Mouse (Mus musculus) MEL (cell line): ENCODE results near the gene Tubb3. TPM values are rescaled to one million over a fixed set of nuclear protein-coding genes. Genes with fewer than 3 reads are reported as not detected.

Source experiments
- DNase-seq: peaks from one replicate; pipeline ENCODE4 v3.0.0; 2011; ENCODE audit warnings: low read depth, low spot score
- H3K27ac ChIP-seq: 2 replicates; pipeline ENCODE4 v1.5.1; 2012; ENCODE audit warnings: low read depth, mild to moderate bottlenecking, control low read depth, low read length, moderate library complexity; ENCODE audit not compliant: control insufficient read depth
- H3K27me3 ChIP-seq, 2 experiments: fragments of 150-350 bp in 1 of 2; sonication (generic) in 1 of 2; 2 replicates each; pipeline ENCODE4 v1.6.1; 2012; ENCODE audit warnings: low read length in 2 of 2, mild to moderate bottlenecking in 2 of 2, improper control_type of control experiment in 1 of 2, moderate library complexity in 1 of 2; ENCODE audit not compliant: insufficient read depth in 2 of 2, control insufficient read depth in 1 of 2
- H3K36me3 ChIP-seq, 2 experiments: 2 replicates each; pipeline ENCODE4 v1.6.1; 2012 to 2014; ENCODE audit warnings: low read length in 2 of 2, improper control_type of control experiment in 1 of 2, inconsistent platforms in 1 of 2, mild to moderate bottlenecking in 1 of 2; ENCODE audit not compliant: insufficient read depth in 2 of 2, control insufficient read depth in 1 of 2
- H3K4me1 ChIP-seq, 2 experiments: fragments of 150-350 bp in 1 of 2; sonication (generic) in 1 of 2; 2 replicates each; pipeline ENCODE4 v1.6.1; 2012; ENCODE audit warnings: low read length in 2 of 2, improper control_type of control experiment in 1 of 2, mild to moderate bottlenecking in 1 of 2; ENCODE audit not compliant: insufficient read depth in 2 of 2, control insufficient read depth in 1 of 2
- H3K4me3 ChIP-seq, 2 experiments: fragments of 150-350 bp in 1 of 2; sonication (generic) in 1 of 2; 2 replicates each; pipeline ENCODE4 v1.5.1; 2012; ENCODE audit warnings: low read depth in 2 of 2, low read length in 2 of 2, mild to moderate bottlenecking in 2 of 2, moderate library complexity in 2 of 2, control low read depth in 1 of 2, improper control_type of control experiment in 1 of 2; ENCODE audit not compliant: control insufficient read depth in 1 of 2, insufficient read depth in 1 of 2
- H3K79me2 ChIP-seq: 2 replicates; pipeline ENCODE4 v1.6.1; 2012; ENCODE audit warnings: mild to moderate bottlenecking, low read length, moderate library complexity; ENCODE audit not compliant: control insufficient read depth, poor library complexity, insufficient read depth
- H3K9ac ChIP-seq: 2 replicates; pipeline ENCODE4 v1.6.1; 2012; ENCODE audit warnings: low read depth, mild to moderate bottlenecking, control low read depth, low read length, moderate library complexity; ENCODE audit not compliant: control insufficient read depth, poor library complexity, severe bottlenecking
- H3K9me3 ChIP-seq: fragments of 150-350 bp; sonication (generic); replicated peaks from 2 replicates; pipeline ENCODE4 v1.6.1; 2012; ENCODE audit warnings: mild to moderate bottlenecking, low read length, improper control_type of control experiment, moderate library complexity; ENCODE audit not compliant: insufficient read depth
- CHD2 ChIP-seq: IDR thresholded peaks from 2 replicates; pipeline ENCODE4 v1.6.1; 2011; ENCODE audit warnings: low read length, improper control_type of control experiment
- ELF1 ChIP-seq: IDR thresholded peaks from 2 replicates; pipeline ENCODE4 v1.6.1; 2014; ENCODE audit warnings: low read depth, mild to moderate bottlenecking, inconsistent platforms, low read length, improper control_type of control experiment, moderate library complexity
- ETS1 ChIP-seq: IDR thresholded peaks from 2 replicates; pipeline ENCODE4 v1.6.1; 2012; ENCODE audit warnings: low read depth, mild to moderate bottlenecking, inconsistent platforms, low read length, improper control_type of control experiment, moderate library complexity
- GATA1 ChIP-seq: IDR thresholded peaks from 2 replicates; pipeline ENCODE4 v1.6.1; 2011; ENCODE audit warnings: low read depth, low read length, improper control_type of control experiment
- JUND ChIP-seq: IDR thresholded peaks from 2 replicates; pipeline ENCODE4 v1.6.1; 2011; ENCODE audit warnings: low read depth, mild to moderate bottlenecking, improper control_type of control experiment, low read length
- MAFK ChIP-seq: IDR thresholded peaks from 2 replicates; pipeline ENCODE4 v1.6.1; 2011; ENCODE audit warnings: low read depth, mild to moderate bottlenecking, low read length, improper control_type of control experiment, borderline replicate concordance
- MAZ ChIP-seq: IDR thresholded peaks from 2 replicates; pipeline ENCODE4 v1.6.1; 2012; ENCODE audit warnings: low read depth, mild to moderate bottlenecking, inconsistent platforms, low read length, improper control_type of control experiment
- MEF2A ChIP-seq: IDR thresholded peaks from 2 replicates; pipeline ENCODE4 v1.6.1; 2014; ENCODE audit warnings: low read depth, mild to moderate bottlenecking, inconsistent platforms, low read length, improper control_type of control experiment; ENCODE audit not compliant: poor library complexity, insufficient replicate concordance, severe bottlenecking; ENCODE audit errors: extremely low read depth
- MYC ChIP-seq: IDR thresholded peaks from 2 replicates; pipeline ENCODE4 v1.6.1; 2011; ENCODE audit warnings: low read depth, mild to moderate bottlenecking, low read length, improper control_type of control experiment, moderate library complexity
- NRF1 ChIP-seq: IDR thresholded peaks from 2 replicates; pipeline ENCODE4 v1.6.1; 2014; ENCODE audit warnings: low read depth, mild to moderate bottlenecking, inconsistent platforms, low read length, improper control_type of control experiment, moderate library complexity; ENCODE audit not compliant: poor library complexity, insufficient read depth, severe bottlenecking
- POLR2A ChIP-seq, 2 experiments: IDR thresholded peaks; 2 replicates each; pipeline ENCODE4 v1.6.1; 2011 to 2012; ENCODE audit warnings: low read length in 2 of 2, mild to moderate bottlenecking in 2 of 2, control low read depth in 1 of 2, improper control_type of control experiment in 1 of 2, low read depth in 1 of 2, moderate library complexity in 1 of 2; ENCODE audit not compliant: control insufficient read depth in 1 of 2, insufficient read depth in 1 of 2, poor library complexity in 1 of 2
- POLR2AphosphoS2 ChIP-seq: IDR thresholded peaks from 2 replicates; pipeline ENCODE4 v1.6.1; 2011; ENCODE audit warnings: low read length, improper control_type of control experiment
- POLR2AphosphoS5 ChIP-seq: IDR thresholded peaks from 2 replicates; pipeline ENCODE4 v1.6.1; 2012; ENCODE audit warnings: low read depth, borderline replicate concordance, mild to moderate bottlenecking, inconsistent platforms, low read length, moderate library complexity, mixed read lengths
- RCOR1 ChIP-seq: IDR thresholded peaks from 2 replicates; pipeline ENCODE4 v1.6.1; 2012; ENCODE audit warnings: low read depth, mild to moderate bottlenecking, inconsistent platforms, low read length, improper control_type of control experiment
- SIN3A ChIP-seq: IDR thresholded peaks from 2 replicates; pipeline ENCODE4 v1.6.1; 2012; ENCODE audit warnings: low read length, improper control_type of control experiment, inconsistent platforms
- SMC3 ChIP-seq: IDR thresholded peaks from 2 replicates; pipeline ENCODE4 v1.6.1; 2011; ENCODE audit warnings: low read depth, low read length, improper control_type of control experiment
- TBP ChIP-seq: IDR thresholded peaks from 2 replicates; pipeline ENCODE4 v1.8.0; 2011; ENCODE audit warnings: low read depth, low read length, improper control_type of control experiment
- USF1 ChIP-seq: IDR thresholded peaks from 2 replicates; pipeline ENCODE4 v1.6.1; 2014; ENCODE audit warnings: low read depth, mild to moderate bottlenecking, inconsistent platforms, low read length, improper control_type of control experiment, moderate library complexity
- USF2 ChIP-seq, 2 experiments: IDR thresholded peaks; 2 replicates each; pipeline ENCODE4 v1.6.1; 2011 to 2012; ENCODE audit warnings: improper control_type of control experiment in 2 of 2, low read length in 2 of 2, borderline replicate concordance in 1 of 2, inconsistent platforms in 1 of 2, low read depth in 1 of 2, mild to moderate bottlenecking in 1 of 2; ENCODE audit not compliant: insufficient read depth in 1 of 2
- ZNF384 ChIP-seq: IDR thresholded peaks from 2 replicates; pipeline ENCODE4 v1.6.1; 2012; ENCODE audit warnings: low read depth, mild to moderate bottlenecking, inconsistent platforms, low read length, improper control_type of control experiment
- polyA plus RNA-seq, 2 experiments: library from polyadenylated mRNA; stranded (reverse) in 1 of 2; unstranded in 1 of 2; fragments of >175 nt in 1 of 2; fragments of >200 nt in 1 of 2; gene quantifications; 2 replicates each; pipeline versions ENCODE4 v1.2.1 to v1.2.4; 2012; ENCODE audit warnings: low replicate concordance in 2 of 2, low read depth in 1 of 2; ENCODE audit not compliant: insufficient read length in 2 of 2, insufficient read depth in 1 of 2, missing spikeins in 1 of 2
- total RNA-seq: library from RNA; depleted of rRNA; stranded (reverse); fragments of 300-350 nt; gene quantifications from 2 replicates; pipeline ENCODE4 v1.2.3, GENCODE M21; 2012

The Tubb3 gene
- total and polyA plus RNA-seq, 3 experiments, result 0.69 to 1.4 TPM; not detected in 1

DNA sequence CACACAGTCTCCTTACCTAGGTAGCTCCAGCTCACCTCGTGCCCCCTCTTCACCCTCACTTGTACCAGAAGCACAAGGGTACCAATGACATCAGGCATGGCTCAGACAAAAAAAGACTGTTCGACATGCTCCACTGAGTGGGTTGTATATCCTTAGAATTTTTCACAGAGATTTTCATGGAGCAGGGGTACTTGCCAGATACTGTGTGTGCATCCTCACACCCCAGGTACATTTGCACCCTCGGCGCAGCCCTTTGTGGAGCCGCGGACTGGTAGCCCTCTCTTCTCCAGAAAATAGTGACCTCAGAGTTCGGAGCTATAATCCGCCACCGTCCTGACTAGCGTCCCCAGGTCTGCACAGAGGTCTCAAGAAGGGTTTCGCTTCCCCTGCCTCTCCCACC, 436 bp upstream of the Tubb3 start:
- no peaks in the 10 kb centered on the region for H3K9me3 ChIP-seq
- no peak for DNase-seq
- TF ChIP-seq ZNF384 (no peak), ELF1 (no peak), POLR2AphosphoS5 (no peak), MAFK (no peak), MAZ (no peak), USF1 (no peak), RCOR1 (no peak), SIN3A (no peak), POLR2A (IDR thresholded peaks at IDR 0.05; ENCODE audit: control insufficient read depth in 1 of 2, insufficient read depth in 1 of 2, low read depth in 1 of 2, low read length in 2 of 2, poor library complexity in 1 of 2) (no peak), TBP (no peak)
- no peak overlapping the region for H3K9ac ChIP-seq
- no peaks in the 10 kb centered on the region for H3K27me3 ChIP-seq
- no peaks in the 10 kb centered on the region for H3K79me2 ChIP-seq
- H3K4me1 ChIP-seq, result peaks cover 2 to 53% of the 10 kb centered on the region in 2 experiments
- no peak overlapping the region for H3K4me3 ChIP-seq
- peaks cover 0 to 37% of the 10 kb centered on the region in 2 experiments; a peak in 2 of 4 replicates for H3K36me3 ChIP-seq
- H3K27ac ChIP-seq, result no peak overlapping the region

DNA sequence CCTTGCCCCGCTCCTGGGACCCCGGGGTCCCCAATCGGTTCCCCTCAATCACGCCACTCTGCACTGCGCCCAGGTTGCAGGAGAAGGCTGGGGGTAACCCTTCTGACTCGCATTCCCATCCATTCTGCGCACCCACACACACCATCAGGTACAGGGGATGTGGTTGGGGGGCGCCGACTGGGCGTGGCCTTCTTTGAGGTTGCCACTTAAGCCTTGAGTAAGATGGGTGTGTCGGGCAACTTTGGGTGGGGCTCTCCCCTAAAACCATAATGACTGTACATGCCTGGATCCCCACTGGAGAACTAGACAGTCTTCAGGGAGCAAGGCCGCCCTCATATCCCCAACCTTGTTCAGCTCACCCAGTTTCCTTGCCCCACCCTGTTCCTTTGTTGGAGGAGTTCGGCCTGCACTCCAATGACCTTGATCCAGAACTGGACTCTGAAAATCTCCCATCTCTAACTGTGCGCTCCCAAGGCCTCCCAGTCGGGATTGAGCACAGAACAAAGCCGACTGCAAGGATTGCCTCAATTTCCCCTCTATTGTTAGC, 630 bp downstream of the Tubb3 start:
- no peaks in the 10 kb centered on the region for H3K9me3 ChIP-seq
- no peak for DNase-seq
- no peaks in the 10 kb centered on the region for H3K27me3 ChIP-seq

More for the DNA sequence above, 630 bp downstream of the Tubb3 start:
- peaks cover 0 to 42% of the 10 kb centered on the region in 2 experiments; a peak in 2 of 4 replicates for H3K36me3 ChIP-seq
- TF ChIP-seq MYC, result no peak
- no peak for TF ChIP-seq SMC3
- TF ChIP-seq POLR2AphosphoS5, result no peak
- TF ChIP-seq CHD2, result no peak
- TF ChIP-seq MAFK, result no peak
- TF ChIP-seq MEF2A, result no peak
- no peak for TF ChIP-seq MAZ
- no peak for TF ChIP-seq USF2 (IDR thresholded peaks at IDR 0.05; ENCODE audit: borderline replicate concordance in 1 of 2, insufficient read depth in 1 of 2, low read depth in 1 of 2, low read length in 2 of 2)
- no peak for TF ChIP-seq ZNF384
- no peak for TF ChIP-seq JUND
- TF ChIP-seq NRF1, result no peak
- TF ChIP-seq POLR2AphosphoS2, result no peak
- TF ChIP-seq ETS1, result no peak
- no peak for TF ChIP-seq GATA1
- TF ChIP-seq, all 39 proteins: peak for 0
- Histone ChIP-seq H3K9ac (no peak overlapping the region), H3K27ac (no peak overlapping the region), H3K79me2 (no peaks in the 10 kb centered on the region), H3K4me1 (peaks cover 2 to 59% of the 10 kb centered on the region in 2 experiments), H3K4me3 (peak overlapping the region in 1 of 2 experiments; percentile 40; a peak in 3 of 4 replicates)
